Mouse (Mus musculus) adrenal gland, postnatal 14 days (tissue): ENCODE data around the gene Ranbp9. TPM values are rescaled to one million over a fixed set of nuclear protein-coding genes. Genes with fewer than 3 reads are reported as not detected.

Experiments
- DNase-seq: peaks from one replicate; pipeline ENCODE4 v3.0.0; 2021; ENCODE audit warnings: mixed read lengths
- total RNA-seq: library from RNA; stranded (reverse); gene quantifications from 2 replicates; pipeline ENCODE4 v1.2.3, GENCODE M21; 2021

The Ranbp9 gene
- total RNA-seq, 1 experiment from 2014 or later = 57.1 TPM

DNA sequence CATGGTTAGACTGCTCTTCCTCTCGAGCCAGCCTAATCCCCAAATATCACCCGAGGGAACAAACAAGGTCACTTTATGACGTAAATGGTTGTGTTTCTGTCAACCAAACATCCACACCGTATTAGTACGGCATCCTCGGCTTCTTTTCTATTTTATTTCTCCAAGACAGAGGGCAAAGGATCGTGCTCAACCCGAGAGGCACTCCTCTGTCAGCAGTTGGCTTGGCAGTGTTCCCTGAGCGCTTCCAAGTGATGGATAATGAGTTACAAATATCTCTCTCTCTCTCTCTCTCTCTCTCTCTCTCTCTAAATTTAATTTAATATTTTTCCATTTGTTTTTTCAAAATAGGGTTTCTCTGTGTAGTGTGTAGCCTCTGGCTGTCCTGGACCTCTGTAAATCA, 118.7 kb downstream of the Ranbp9 start:
- DNase-seq = peak; percentile 25

DNA sequence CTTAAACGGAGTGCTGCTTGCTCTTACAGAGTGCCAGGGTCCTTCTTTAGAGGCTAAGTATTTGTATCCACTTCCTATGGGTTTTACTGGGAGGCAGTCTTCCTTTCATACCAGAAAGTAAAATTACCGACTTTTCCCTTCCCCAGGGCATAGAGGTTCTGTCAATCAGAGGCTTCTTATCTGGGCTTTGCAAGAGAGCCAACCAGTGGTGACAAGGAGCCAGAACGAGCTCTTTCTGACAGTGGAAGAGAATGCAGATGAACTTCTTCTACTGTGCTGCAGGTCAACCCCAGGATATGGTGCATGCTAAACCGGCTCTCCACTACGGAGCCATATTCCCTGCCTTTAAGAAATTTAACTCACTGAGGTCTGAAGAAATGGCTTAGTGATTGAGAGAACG, 120.5 kb downstream of the Ranbp9 start:
- no peak for DNase-seq

DNA sequence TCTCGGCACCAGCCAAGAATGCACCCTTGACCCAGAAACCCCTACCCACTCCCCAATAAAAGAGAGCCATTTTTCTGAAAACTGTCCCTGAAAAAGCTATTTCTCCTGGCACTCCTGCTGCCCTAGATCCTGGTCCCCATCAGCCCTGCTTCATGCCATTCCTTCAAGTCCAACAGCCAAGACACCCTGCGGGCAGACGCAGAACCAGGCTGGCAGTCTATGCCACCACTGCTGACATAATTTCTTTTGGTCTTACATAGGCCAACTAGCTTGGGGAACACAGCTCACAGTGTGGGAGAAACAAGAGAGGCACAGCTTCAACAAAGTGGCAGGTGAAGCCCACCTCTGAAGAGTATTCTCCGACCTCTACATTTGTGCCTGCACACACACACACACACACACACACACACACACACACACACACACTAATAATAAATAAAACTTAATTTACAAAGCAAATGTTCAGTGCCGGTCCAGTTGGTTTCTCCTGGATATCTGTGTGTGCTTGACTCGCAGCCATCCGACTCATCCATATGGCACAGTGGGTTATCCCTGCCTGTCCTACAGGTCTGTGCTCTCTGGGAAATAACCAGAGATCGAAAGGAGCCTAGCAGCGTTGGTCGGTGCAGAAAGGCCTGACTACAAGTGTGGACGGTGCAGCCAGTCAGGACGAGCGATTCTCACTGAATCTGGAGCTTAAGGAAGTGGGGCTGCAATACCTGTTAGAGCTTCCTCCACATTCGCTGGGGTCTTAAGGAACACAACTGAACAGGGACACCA, 124.5 kb downstream of the Ranbp9 start:
- no peak for DNase-seq

DNA sequence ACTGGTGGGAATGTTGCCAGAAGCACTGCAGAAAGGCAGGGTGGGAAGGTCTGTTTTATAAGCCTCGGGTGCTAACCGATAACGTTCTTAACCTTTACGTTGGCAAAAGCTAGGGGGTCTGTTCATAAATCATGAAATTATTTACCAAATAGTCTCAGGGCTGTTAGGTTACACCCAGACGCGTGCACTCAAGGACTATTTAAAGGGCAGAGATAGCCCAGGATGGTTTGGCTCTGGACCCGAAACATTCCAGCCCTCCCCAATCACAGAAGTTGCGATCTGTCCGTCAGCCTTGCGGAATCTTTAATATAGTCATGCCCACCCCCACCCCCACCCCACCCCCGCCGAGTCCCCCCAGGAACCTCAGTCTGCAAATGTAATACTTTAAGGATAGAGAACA, 126.7 kb downstream of the Ranbp9 start:
- DNase-seq = no peak

DNA sequence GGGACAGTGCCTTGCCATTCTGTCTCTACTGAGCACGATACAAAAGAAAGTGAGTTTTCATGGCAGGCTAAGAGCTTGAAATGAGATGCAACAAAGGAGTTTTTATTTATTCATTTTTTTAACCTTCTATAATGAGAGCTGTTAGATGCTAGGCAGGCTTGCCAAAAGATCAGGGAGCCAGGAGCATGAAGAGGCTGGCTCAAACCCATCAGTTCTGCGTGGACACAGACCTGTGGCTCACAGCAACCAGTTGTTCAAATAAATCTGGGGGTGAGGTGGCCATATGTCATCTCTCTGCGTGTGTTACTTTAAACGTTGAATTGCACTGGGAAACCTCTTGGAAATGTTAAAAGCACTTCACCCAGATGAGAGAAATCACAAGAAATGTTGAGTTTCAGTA, 127.7 kb downstream of the Ranbp9 start:
- no peak for DNase-seq

Other genes starting within 250 kb of the Ranbp9 start
- gene Gfod1, start 177.1 kb downstream of the Ranbp9 start, total RNA-seq = 10.5 and 11.0 TPM in 2 replicates
- gene Sirt5, start 115.8 kb downstream of the Ranbp9 start, total RNA-seq = 24.2 and 26.7 TPM in 2 replicates
- gene Nol7, start 82.9 kb downstream of the Ranbp9 start, total RNA-seq = 107 and 108 TPM in 2 replicates
- 65.5 and 66.1 TPM in 2 replicates for gene Mcur1, start 78.9 kb upstream of the Ranbp9 start, total RNA-seq
- 1.2 and 1.3 TPM in 2 replicates for gene Rnf182, start 134.4 kb upstream of the Ranbp9 start, total RNA-seq